Mouse (Mus musculus) intestine, postnatal 0 days (tissue): Measurements from ENCODE around the gene Ccnk. TPM values are rescaled to one million over a fixed set of nuclear protein-coding genes. Genes with fewer than 3 reads are reported as not detected.

Experiments
- ATAC-seq: fragments of 200-750 bp; cut with Nextera tagmentation; 2 replicates; pipeline ENCODE4 v1.8.0; 2017; ENCODE audit warnings: mild to moderate bottlenecking, moderate TSS enrichment, moderate library complexity
- H3K27ac ChIP-seq: fragments of 300-500 bp; sonication (generic); 2 replicates; pipeline ENCODE4 v1.5.1; 2014; ENCODE audit warnings: mild to moderate bottlenecking, low read depth, low read length, moderate library complexity
- H3K27me3 ChIP-seq: fragments of 300-500 bp; sonication (generic); replicated peaks from 2 replicates; pipeline ENCODE4 v1.6.1; 2014; ENCODE audit warnings: low read length, mixed read lengths; ENCODE audit not compliant: control insufficient read depth, insufficient read depth
- H3K36me3 ChIP-seq: fragments of 300-500 bp; sonication (generic); 2 replicates; pipeline ENCODE4 v1.6.1; 2014; ENCODE audit warnings: mild to moderate bottlenecking, moderate library complexity; ENCODE audit not compliant: control insufficient read depth, insufficient read depth
- H3K4me1 ChIP-seq: fragments of 300-500 bp; sonication (generic); replicated peaks from 2 replicates; pipeline ENCODE4 v1.6.1; 2014; ENCODE audit warnings: antibody characterized with exemption, low read length, mixed read lengths; ENCODE audit not compliant: control insufficient read depth, insufficient read depth
- H3K4me2 ChIP-seq: fragments of 300-500 bp; sonication (generic); replicated peaks from 2 replicates; pipeline ENCODE4 v1.6.1; 2014; ENCODE audit warnings: low read depth, mild to moderate bottlenecking, moderate library complexity
- H3K4me3 ChIP-seq: fragments of 300-500 bp; sonication (generic); 2 replicates; pipeline ENCODE4 v1.5.1; 2014; ENCODE audit warnings: low read depth, low read length
- H3K9ac ChIP-seq: fragments of 300-500 bp; sonication (generic); 2 replicates; pipeline ENCODE4 v1.6.1; 2014; ENCODE audit warnings: mild to moderate bottlenecking, low read depth, low read length
- H3K9me3 ChIP-seq: fragments of 300-500 bp; sonication (generic); 2 replicates; pipeline ENCODE4 v1.6.1; 2016; ENCODE audit warnings: mixed run types; ENCODE audit not compliant: control insufficient read depth
- CTCF ChIP-seq: sonication (generic); IDR thresholded peaks from 2 replicates; pipeline ENCODE4 v1.5.1; 2016; ENCODE audit warnings: low read depth, mild to moderate bottlenecking, control low read depth, antibody characterized with exemption, moderate library complexity
- WGBS: fragments of 180-500 bp; shearing (Covaris S2); extraction: QIAGEN DNeasy Blood & Tissue Kit; methylation state at CpG from one replicate; pipeline ENCODE4 v1.1.7; 2014; 5-methylcytosine and 5-hydroxymethylcytosine counted together
- polyA plus RNA-seq: library from polyadenylated mRNA; unstranded; fragments of >200 nt; fragmentation: Nextera tagmentation; extraction: Ambion mirVana; gene quantifications from 2 replicates; pipeline ENCODE4 v1.2.1, GENCODE M21; 2015

Ccnk gene
- polyA plus RNA-seq, 1 experiment from 2014 or later = 3.0 TPM

- ATAC-seq = no peak
- Histone ChIP-seq H3K4me1 (peaks cover 5% of the 10 kb centered on the region; the same call in 1 of the 2 replicates), H3K27ac (no peak overlapping the region), H3K9ac (no peak overlapping the region), H3K9me3 (no peaks in the 10 kb centered on the region), H3K4me2 (0 out of 2 replicates have a peak overlapping the region, but pooled peaks have one; percentile 21), H3K36me3 (peaks cover 10% of the 10 kb centered on the region; the same call in 1 of the 2 replicates), H3K27me3 (no peaks in the 10 kb centered on the region), H3K4me3 (no peak overlapping the region)
- TF ChIP-seq CTCF = no peak
- WGBS = 39% methylated on average over 5 of the region's 5 CpGs
Measured at GRCm38 (mm10) chr12:108212071-108212470, 32.7 kb downstream of the Ccnk start.

GRCm38 (mm10) chr12:108212476-108212875 is 33.1 kb downstream of the Ccnk start:
- H3K9ac ChIP-seq = no peak overlapping the region
- ATAC-seq = no peak
- H3K27me3 ChIP-seq = no peaks in the 10 kb centered on the region
- H3K27ac ChIP-seq = no peak overlapping the region
- H3K4me2 ChIP-seq = no peak overlapping the region
- no peak for TF ChIP-seq CTCF
- H3K4me3 ChIP-seq = no peak overlapping the region
- H3K9me3 ChIP-seq = no peaks in the 10 kb centered on the region
- peaks cover 5% of the 10 kb centered on the region; the same call in 1 of the 2 replicates for H3K4me1 ChIP-seq
- H3K36me3 ChIP-seq = peaks cover 6% of the 10 kb centered on the region; the same call in 1 of the 2 replicates
- 86% methylated on average over 6 of the region's 6 CpGs for WGBS

- no peak for ATAC-seq
- WGBS = 58% methylated on average over 18 of the region's 18 CpGs
- H3K9me3 ChIP-seq = no peaks in the 10 kb centered on the region
- H3K4me2 ChIP-seq = no peak overlapping the region
- no peaks in the 10 kb centered on the region for H3K27me3 ChIP-seq
- no peak overlapping the region for H3K27ac ChIP-seq
- H3K9ac ChIP-seq = 0 out of 2 replicates have a peak overlapping the region, but pooled peaks have one; percentile 23
- no peak for TF ChIP-seq CTCF
- peaks cover 5% of the 10 kb centered on the region; the same call in 1 of the 2 replicates for H3K4me1 ChIP-seq
- no peak overlapping the region for H3K4me3 ChIP-seq
- no peaks in the 10 kb centered on the region for H3K36me3 ChIP-seq
Measured at GRCm38 (mm10) chr12:108213090-108214041, 34.0 kb downstream of the Ccnk start.

- no peaks in the 10 kb centered on the region for H3K27me3 ChIP-seq
- WGBS = 52% methylated on average over 8 of the region's 8 CpGs
- no peak overlapping the region for H3K4me3 ChIP-seq
- H3K9ac ChIP-seq = no peak overlapping the region
- no peak overlapping the region for H3K27ac ChIP-seq
- no peaks in the 10 kb centered on the region for H3K4me1 ChIP-seq
- H3K4me2 ChIP-seq = no peak overlapping the region
- H3K9me3 ChIP-seq = no peaks in the 10 kb centered on the region
- no peaks in the 10 kb centered on the region for H3K36me3 ChIP-seq
- TF ChIP-seq CTCF = no peak
- ATAC-seq = no peak
Measured at GRCm38 (mm10) chr12:108215090-108215489, 35.7 kb downstream of the Ccnk start.

GRCm38 (mm10) chr12:108216611-108217370 is 37.4 kb downstream of the Ccnk start:
- no peak for ATAC-seq
- no peak overlapping the region for H3K27ac ChIP-seq
- H3K4me1 ChIP-seq = no peaks in the 10 kb centered on the region
- no peak overlapping the region for H3K4me3 ChIP-seq
- WGBS = 83% methylated on average over 11 of the region's 11 CpGs
- no peak overlapping the region for H3K9ac ChIP-seq
- TF ChIP-seq CTCF = no peak
- no peak overlapping the region for H3K4me2 ChIP-seq
- H3K27me3 ChIP-seq = no peaks in the 10 kb centered on the region
- peaks cover 4% of the 10 kb centered on the region; the same call in 1 of the 2 replicates for H3K36me3 ChIP-seq
- H3K9me3 ChIP-seq = no peaks in the 10 kb centered on the region

GRCm38 (mm10) chr12:108217572-108217971 is 38.2 kb downstream of the Ccnk start:
- Histone ChIP-seq H3K9me3 (no peaks in the 10 kb centered on the region), H3K36me3 (peaks cover 4% of the 10 kb centered on the region; the same call in 1 of the 2 replicates), H3K27ac (no peak overlapping the region), H3K4me2 (no peak overlapping the region), H3K4me3 (no peak overlapping the region), H3K27me3 (no peaks in the 10 kb centered on the region), H3K4me1 (no peaks in the 10 kb centered on the region), H3K9ac (no peak overlapping the region)
- 69% methylated on average over 5 of the region's 5 CpGs for WGBS
- ATAC-seq = no peak
- TF ChIP-seq CTCF = peak; percentile 82
